Mouse (Mus musculus) neural tube, embryonic 13.5 days (tissue): Measurements from ENCODE around the gene H2afy. TPM values are rescaled to one million over a fixed set of nuclear protein-coding genes. Genes with fewer than 3 reads are reported as not detected.
"Not testable (repeated sequence)": the region's sequence is repeated elsewhere in the genome, so short reads cannot be mapped to it uniquely, and the experiment has no call there.

Source experiments
- ATAC-seq: fragments of 200-750 bp; cut with Nextera tagmentation; 2 replicates; pipeline ENCODE4 v1.8.0; 2017; ENCODE audit warnings: low read depth, mild to moderate bottlenecking, moderate TSS enrichment, moderate library complexity
- H3K27ac ChIP-seq: fragments of 300-500 bp; sonication (generic); replicated peaks from 2 replicates; pipeline ENCODE4 v1.5.1; 2015; ENCODE audit warnings: moderate library complexity, mild to moderate bottlenecking, inconsistent platforms
- H3K27me3 ChIP-seq: fragments of 300-500 bp; sonication (generic); 2 replicates; pipeline ENCODE4 v1.6.1; 2015; ENCODE audit warnings: mild to moderate bottlenecking, inconsistent platforms
- H3K36me3 ChIP-seq: fragments of 300-500 bp; sonication (generic); 2 replicates; pipeline ENCODE4 v1.6.1; 2015; ENCODE audit warnings: mild to moderate bottlenecking, inconsistent platforms
- H3K4me1 ChIP-seq: fragments of 300-500 bp; sonication (generic); replicated peaks from 2 replicates; pipeline ENCODE4 v1.6.1; 2015; ENCODE audit warnings: inconsistent platforms
- H3K4me2 ChIP-seq: fragments of 300-500 bp; sonication (generic); 2 replicates; pipeline ENCODE4 v1.6.1; 2015; ENCODE audit warnings: inconsistent platforms, mild to moderate bottlenecking, moderate library complexity
- H3K4me3 ChIP-seq: fragments of 300-500 bp; sonication (generic); 2 replicates; pipeline ENCODE4 v1.5.1; 2015; ENCODE audit warnings: mild to moderate bottlenecking, inconsistent platforms
- H3K9ac ChIP-seq: fragments of 300-500 bp; sonication (generic); 2 replicates; pipeline ENCODE4 v1.6.1; 2015; ENCODE audit warnings: moderate library complexity, mild to moderate bottlenecking, inconsistent platforms
- H3K9me3 ChIP-seq: fragments of 300-500 bp; sonication (generic); 2 replicates; pipeline ENCODE4 v1.6.1; 2016; ENCODE audit warnings: inconsistent platforms
- WGBS: fragments of 180-500 bp; shearing (Covaris S2); methylation state at CpG from one replicate; pipeline ENCODE4 v1.1.7; 2015; 5-methylcytosine and 5-hydroxymethylcytosine counted together
- polyA plus RNA-seq: library from polyadenylated mRNA; unstranded; fragments of >200 nt; fragmentation: Nextera tagmentation; extraction: Ambion mirVana; gene quantifications from 2 replicates; pipeline ENCODE4 v1.2.1, GENCODE M21; 2015

H2afy gene
- polyA plus RNA-seq, 1 experiment from 2014 or later: 367 TPM

- ATAC-seq: no peak; the same call in 1 of the 2 replicates
- Histone ChIP-seq H3K27ac (peak overlapping the region; percentile 9; the same call in 1 of the 2 replicates), H3K4me1 (peaks cover 31% of the 10 kb centered on the region), H3K36me3 (no peaks in the 10 kb centered on the region), H3K9me3 (no peaks in the 10 kb centered on the region), H3K9ac (no peak overlapping the region), H3K27me3 (no peaks in the 10 kb centered on the region), H3K4me2 (no peak overlapping the region), H3K4me3 (no peak overlapping the region)
- 52% methylated on average over 6 of the region's 6 CpGs for WGBS
Observed at GRCm38 (mm10) chr13:56054089-56054488, 82.1 kb downstream of the H2afy start.

DNA sequence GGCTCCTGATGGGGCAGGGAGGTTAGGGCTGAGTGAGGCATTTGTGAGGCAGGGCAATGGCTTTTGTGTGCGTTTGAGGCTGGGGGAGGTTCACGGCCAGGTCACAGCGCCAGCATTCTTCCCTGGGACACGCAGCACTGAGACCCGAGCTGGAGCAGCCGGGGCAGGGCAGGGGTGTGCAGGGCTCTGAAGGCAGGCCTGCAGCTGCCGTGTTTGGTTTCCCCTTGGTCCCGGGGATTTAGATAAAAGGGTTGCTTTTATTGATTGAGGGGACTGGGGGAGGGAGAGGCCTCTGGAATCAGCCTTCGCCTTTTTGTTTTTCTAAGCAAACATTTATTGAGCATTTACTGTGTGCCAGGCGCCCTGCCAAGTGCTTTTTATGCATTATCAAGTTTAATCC, 83.4 kb downstream of the H2afy start:
- no peaks in the 10 kb centered on the region for H3K9me3 ChIP-seq
- WGBS: 2% methylated on average over 10 of the region's 10 CpGs

GRCm38 (mm10) chr13:56050246-56050645, 85.9 kb downstream of the H2afy start:
- H3K27ac ChIP-seq: no peak overlapping the region
- H3K4me1 ChIP-seq: peaks cover 30% of the 10 kb centered on the region
- WGBS: 32% methylated on average over 6 of the region's 6 CpGs
- H3K4me2 ChIP-seq: no peak overlapping the region
- H3K9ac ChIP-seq: no peak overlapping the region
- no peaks in the 10 kb centered on the region for H3K27me3 ChIP-seq
- ATAC-seq: no peak
- no peak overlapping the region for H3K4me3 ChIP-seq
- H3K36me3 ChIP-seq: no peaks in the 10 kb centered on the region
- no peaks in the 10 kb centered on the region for H3K9me3 ChIP-seq

More for the DNA sequence above, 83.4 kb downstream of the H2afy start:
- ATAC-seq: 0 out of 2 replicates have a peak, but pooled peaks have one; percentile 26
- H3K4me1 ChIP-seq: peaks cover 31% of the 10 kb centered on the region
- H3K36me3 ChIP-seq: no peaks in the 10 kb centered on the region
- H3K4me3 ChIP-seq: no peak overlapping the region
- H3K9ac ChIP-seq: no peak overlapping the region
- H3K27me3 ChIP-seq: no peaks in the 10 kb centered on the region
- H3K4me2 ChIP-seq: no peak overlapping the region
- 0 out of 2 replicates have a peak overlapping the region, but pooled peaks have one; percentile 33 for H3K27ac ChIP-seq

DNA sequence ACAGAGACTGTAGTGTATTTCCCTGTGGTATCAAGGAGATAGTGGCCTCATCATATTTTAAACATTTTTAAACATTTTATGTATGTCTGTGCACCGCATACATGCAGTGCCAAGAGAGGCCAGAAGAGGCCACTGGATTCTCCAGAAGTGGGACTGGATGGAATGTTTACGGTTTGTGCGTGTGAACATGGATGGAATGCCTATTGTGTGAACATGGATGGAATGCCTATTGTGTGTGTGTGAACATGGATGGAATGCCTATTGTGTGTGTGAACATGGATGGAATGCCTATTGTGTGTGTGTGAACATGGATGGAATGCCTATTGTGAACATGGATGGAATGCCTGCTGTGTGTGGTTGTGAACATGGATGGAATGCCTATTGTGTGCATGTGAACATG, 93.9 kb downstream of the H2afy start:
- WGBS: 89% methylated on average over 3 of the region's 3 CpGs
- Histone ChIP-seq H3K27me3 (no peaks in the 10 kb centered on the region), H3K9ac (no peak overlapping the region)

GRCm38 (mm10) chr13:56040621-56041020, 95.5 kb downstream of the H2afy start:
- Histone ChIP-seq H3K36me3 (no peaks in the 10 kb centered on the region), H3K27me3 (no peaks in the 10 kb centered on the region), H3K4me2 (no peak overlapping the region), H3K9ac (no peak overlapping the region), H3K4me3 (no peak overlapping the region), H3K4me1 (no peaks in the 10 kb centered on the region), H3K9me3 (no peaks in the 10 kb centered on the region), H3K27ac (no peak overlapping the region)
- no peak for ATAC-seq
- 73% methylated on average over 3 of the region's 3 CpGs for WGBS

More for the DNA sequence above, 93.9 kb downstream of the H2afy start:
- H3K4me2 ChIP-seq: no peak overlapping the region
- H3K9me3 ChIP-seq: no peaks in the 10 kb centered on the region
- ATAC-seq: no peak
- H3K36me3 ChIP-seq: no peaks in the 10 kb centered on the region
- H3K27ac ChIP-seq: no peak overlapping the region
- no peaks in the 10 kb centered on the region for H3K4me1 ChIP-seq
- H3K4me3 ChIP-seq: no peak overlapping the region

GRCm38 (mm10) chr13:56039610-56040371, 96.4 kb downstream of the H2afy start:
- no peak for ATAC-seq
- H3K27me3 ChIP-seq: no peaks in the 10 kb centered on the region
- no peak overlapping the region for H3K27ac ChIP-seq
- 81% methylated on average over 10 of the region's 10 CpGs for WGBS
- no peaks in the 10 kb centered on the region for H3K9me3 ChIP-seq
- H3K9ac ChIP-seq: no peak overlapping the region
- no peaks in the 10 kb centered on the region for H3K36me3 ChIP-seq
- H3K4me2 ChIP-seq: no peak overlapping the region
- no peaks in the 10 kb centered on the region for H3K4me1 ChIP-seq
- H3K4me3 ChIP-seq: no peak overlapping the region

DNA sequence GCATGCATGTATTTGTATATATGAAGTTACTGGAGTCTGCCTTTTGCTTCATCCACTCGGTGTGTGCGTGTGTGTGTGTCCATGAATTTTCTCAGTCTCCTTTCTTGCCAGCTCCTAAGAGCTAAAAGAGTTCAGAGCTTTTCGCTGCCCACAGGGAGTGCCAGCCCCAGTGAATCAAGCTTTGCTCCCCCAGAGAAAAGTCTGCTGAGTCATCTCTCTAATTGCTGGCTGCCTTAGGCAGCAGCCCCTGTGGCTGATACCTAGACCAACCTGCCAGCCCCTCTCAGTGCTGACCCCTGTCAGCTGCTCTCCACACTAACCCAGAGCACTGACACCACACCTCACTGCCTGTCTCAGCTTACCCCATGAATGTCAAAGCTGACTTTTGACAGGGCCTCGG, 107.2 kb downstream of the H2afy start:
- no peaks in the 10 kb centered on the region for H3K36me3 ChIP-seq
- ATAC-seq: no peak
- no peak overlapping the region for H3K9ac ChIP-seq
- H3K27me3 ChIP-seq: no peaks in the 10 kb centered on the region
- no peak overlapping the region for H3K27ac ChIP-seq
- H3K9me3 ChIP-seq: no peaks in the 10 kb centered on the region
- 82% methylated on average over 4 of the region's 4 CpGs for WGBS
- no peak overlapping the region for H3K4me3 ChIP-seq
- H3K4me1 ChIP-seq: no peaks in the 10 kb centered on the region
- no peak overlapping the region for H3K4me2 ChIP-seq

GRCm38 (mm10) chr13:56027996-56028395, 108.2 kb downstream of the H2afy start:
- H3K4me2 ChIP-seq, ATAC-seq, H3K27ac ChIP-seq, H3K27me3 ChIP-seq, H3K9ac ChIP-seq, H3K4me1 ChIP-seq, H3K4me3 ChIP-seq, H3K36me3 ChIP-seq, H3K9me3 ChIP-seq: not testable (repeated sequence)
- WGBS: 58% methylated on average over 5 of the region's 5 CpGs

- no peaks in the 10 kb centered on the region for H3K27me3 ChIP-seq
- no peak overlapping the region for H3K4me2 ChIP-seq
- H3K9me3 ChIP-seq: no peaks in the 10 kb centered on the region
- H3K4me3 ChIP-seq: no peak overlapping the region
- 86% methylated on average over 5 of the region's 5 CpGs for WGBS
- ATAC-seq: no peak
- H3K27ac ChIP-seq: no peak overlapping the region
- H3K36me3 ChIP-seq: no peaks in the 10 kb centered on the region
- no peaks in the 10 kb centered on the region for H3K4me1 ChIP-seq
- no peak overlapping the region for H3K9ac ChIP-seq
Observed at GRCm38 (mm10) chr13:56026623-56027022, 109.5 kb downstream of the H2afy start.

GRCm38 (mm10) chr13:56026026-56026425, 110.1 kb downstream of the H2afy start:
- H3K4me2 ChIP-seq: no peak overlapping the region
- H3K4me1 ChIP-seq: no peaks in the 10 kb centered on the region
- WGBS: 78% methylated on average over 7 of the region's 7 CpGs
- no peak overlapping the region for H3K4me3 ChIP-seq
- no peak overlapping the region for H3K27ac ChIP-seq
- H3K9ac ChIP-seq: no peak overlapping the region
- H3K36me3 ChIP-seq: no peaks in the 10 kb centered on the region
- ATAC-seq: no peak
- H3K27me3 ChIP-seq: no peaks in the 10 kb centered on the region
- H3K9me3 ChIP-seq: no peaks in the 10 kb centered on the region

DNA sequence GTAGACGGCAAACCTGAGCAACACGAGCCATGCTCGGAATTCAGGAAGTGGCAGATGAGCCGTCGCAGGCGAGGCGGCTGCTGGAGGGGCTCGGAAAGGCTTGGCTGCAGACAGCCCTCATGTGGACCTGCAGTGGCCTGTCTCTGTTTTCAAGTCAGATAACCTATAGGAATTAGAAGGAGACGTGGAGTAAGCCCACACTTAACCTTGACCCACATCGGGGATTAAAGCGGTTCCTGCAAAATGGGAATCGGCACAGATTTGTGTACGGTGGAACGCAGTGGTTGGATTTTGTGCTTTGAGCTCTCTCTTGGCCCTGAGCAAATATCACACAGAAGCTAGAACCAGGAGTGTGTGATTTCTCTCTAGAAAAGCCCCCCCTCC, 111.1 kb downstream of the H2afy start:
- Histone ChIP-seq H3K4me3 (no peak overlapping the region), H3K9me3 (no peaks in the 10 kb centered on the region), H3K27ac (no peak overlapping the region), H3K36me3 (no peaks in the 10 kb centered on the region), H3K9ac (no peak overlapping the region), H3K4me1 (no peaks in the 10 kb centered on the region), H3K27me3 (no peaks in the 10 kb centered on the region), H3K4me2 (no peak overlapping the region)
- 77% methylated on average over 14 of the region's 14 CpGs for WGBS
- ATAC-seq: no peak

DNA sequence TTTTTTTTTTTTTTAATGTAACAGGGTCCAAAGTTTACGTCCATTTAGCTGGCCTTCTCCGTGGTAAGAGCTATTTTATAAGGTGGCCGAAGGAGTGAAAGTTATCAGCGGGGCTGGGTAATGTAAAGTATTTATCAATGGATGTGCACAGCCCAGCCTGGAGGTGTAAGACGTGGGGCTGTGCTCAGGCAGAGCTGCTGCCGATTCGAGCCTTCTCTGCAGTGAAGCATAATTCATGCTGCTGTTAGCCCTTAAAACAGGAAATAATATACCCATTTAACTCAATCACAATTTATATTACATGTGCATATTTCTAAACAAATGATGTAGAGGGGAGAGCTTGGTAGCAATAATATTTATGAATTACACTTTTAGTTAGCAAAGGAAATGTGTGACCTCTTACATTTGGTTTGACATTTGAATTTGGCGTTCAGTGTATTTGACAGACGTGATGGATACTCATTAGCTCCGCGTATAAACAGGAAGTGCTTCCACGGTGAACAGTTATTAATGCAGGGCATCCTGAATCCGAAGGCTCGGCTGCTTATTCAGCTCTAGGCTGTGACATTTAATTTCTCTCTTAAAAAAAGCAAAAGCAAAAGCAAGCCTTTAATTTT, 111.6 kb downstream of the H2afy start:
- no peak overlapping the region for H3K4me2 ChIP-seq
- WGBS: 57% methylated on average over 14 of the region's 14 CpGs
- no peak overlapping the region for H3K9ac ChIP-seq
- H3K27ac ChIP-seq: no peak overlapping the region
- no peak overlapping the region for H3K4me3 ChIP-seq
- H3K4me1 ChIP-seq: no peaks in the 10 kb centered on the region
- H3K9me3 ChIP-seq: no peaks in the 10 kb centered on the region
- ATAC-seq: no peak
- H3K27me3 ChIP-seq: no peaks in the 10 kb centered on the region
- no peaks in the 10 kb centered on the region for H3K36me3 ChIP-seq
